Mouse (Mus musculus) cerebellum, adult 11-12 months (tissue): Measurements from ENCODE around the gene Noxa1.
A peak's percentile ranks its signal among the peaks of the same experiment; 100 is the strongest.

Experiments
- DNase-seq: peaks from one replicate; pipeline ENCODE4 v3.0.0; 2022

Gene Noxa1

DNA sequence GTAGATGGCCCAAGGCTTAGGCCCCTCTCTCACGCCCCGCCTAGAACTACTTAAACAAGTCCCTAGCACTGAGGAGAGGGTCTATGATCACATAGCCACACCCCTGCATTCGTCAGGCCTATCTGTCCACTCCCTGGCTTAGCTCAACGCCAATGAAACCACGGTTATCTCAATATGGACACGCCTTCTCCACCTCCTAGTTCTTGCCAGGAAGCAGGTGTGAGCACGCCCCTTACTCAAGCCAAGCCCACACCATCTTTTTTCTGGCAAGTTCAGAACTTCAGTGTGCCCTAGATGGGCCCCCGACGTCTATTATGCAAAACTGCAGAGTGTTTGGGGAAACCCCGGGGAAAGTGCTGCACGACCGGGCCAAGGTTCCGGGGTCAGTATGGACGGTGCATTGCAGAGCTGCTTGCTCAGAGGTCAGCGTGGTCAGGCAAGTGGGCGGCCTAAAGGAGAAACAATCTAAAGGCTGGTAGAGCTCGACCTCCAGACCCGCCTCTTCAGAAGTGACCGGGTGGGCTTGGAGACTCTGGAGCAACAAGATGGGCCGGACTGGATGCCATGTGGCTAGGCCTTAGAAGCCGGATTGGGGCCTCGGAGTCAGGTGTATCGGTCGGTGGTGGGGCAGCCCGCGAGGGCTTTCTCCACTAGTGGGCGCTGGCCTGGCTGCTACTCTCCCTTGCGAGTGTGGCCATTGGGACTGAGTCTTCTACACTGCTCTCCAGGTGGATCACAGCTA, at the start of gene Noxa1:
Noxa1 (minus strand) TSS at position 41 of the 742 bp plus-strand sequence.
- no peak for DNase-seq

DNA sequence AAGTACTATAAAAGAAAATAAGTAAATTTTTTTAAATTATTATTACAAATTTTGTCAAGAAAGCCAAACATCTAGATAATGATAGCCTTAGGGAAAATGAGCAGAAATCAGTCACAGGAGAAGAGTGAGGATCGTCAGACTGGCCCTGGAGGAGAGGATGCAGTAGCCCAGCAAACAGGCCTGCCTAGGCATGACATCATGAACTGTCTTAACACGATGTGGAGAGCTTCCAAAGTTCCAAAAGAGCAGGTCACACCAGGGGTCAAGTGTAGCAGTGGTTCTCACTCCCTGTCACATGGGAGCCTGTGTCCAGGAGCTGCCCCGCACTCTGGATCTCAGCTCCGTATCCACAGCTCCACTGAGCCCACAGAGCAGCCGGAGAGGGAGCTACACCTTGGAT, 47.0 kb upstream of the Noxa1 start:
- no peak for DNase-seq

DNA sequence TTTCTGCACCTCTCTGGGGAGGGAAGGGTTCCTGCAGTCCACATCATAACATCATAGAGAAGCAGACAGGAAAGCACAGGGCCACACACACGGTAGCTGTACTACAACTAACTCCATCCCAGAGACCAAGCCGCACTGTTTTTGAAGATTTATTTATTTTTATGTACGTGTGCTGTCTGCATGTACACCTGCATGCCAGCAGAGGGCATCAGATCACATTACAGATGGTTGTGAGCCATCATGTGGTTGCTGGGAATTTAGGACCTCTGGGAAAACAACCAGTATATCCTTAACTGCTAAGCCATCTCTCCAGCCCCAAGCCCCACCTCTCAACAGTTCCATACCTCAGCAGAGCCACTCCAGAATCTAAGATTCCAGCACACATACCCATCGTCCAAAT, 46.2 kb upstream of the Noxa1 start:
- no peak for DNase-seq

DNA sequence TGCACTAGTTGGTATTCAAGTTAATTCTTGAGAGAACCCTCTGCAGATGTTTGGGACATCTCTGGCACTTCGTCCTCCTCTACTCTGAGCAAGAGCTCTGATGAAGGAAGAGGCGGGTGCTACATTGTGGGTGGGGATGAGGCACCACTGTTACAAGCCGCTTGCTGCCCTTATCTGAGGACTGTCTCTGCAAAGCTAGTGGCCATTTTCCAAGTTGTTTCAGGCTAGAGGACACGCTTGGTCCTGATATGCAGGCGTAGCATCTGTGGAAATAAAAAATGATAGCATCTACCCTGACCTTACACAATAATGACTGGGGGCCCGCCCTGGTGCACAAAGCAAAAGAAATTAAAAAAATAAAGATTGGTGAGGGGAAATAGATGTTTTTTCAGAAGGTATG, 42.9 kb upstream of the Noxa1 start:
- no peak for DNase-seq

DNA sequence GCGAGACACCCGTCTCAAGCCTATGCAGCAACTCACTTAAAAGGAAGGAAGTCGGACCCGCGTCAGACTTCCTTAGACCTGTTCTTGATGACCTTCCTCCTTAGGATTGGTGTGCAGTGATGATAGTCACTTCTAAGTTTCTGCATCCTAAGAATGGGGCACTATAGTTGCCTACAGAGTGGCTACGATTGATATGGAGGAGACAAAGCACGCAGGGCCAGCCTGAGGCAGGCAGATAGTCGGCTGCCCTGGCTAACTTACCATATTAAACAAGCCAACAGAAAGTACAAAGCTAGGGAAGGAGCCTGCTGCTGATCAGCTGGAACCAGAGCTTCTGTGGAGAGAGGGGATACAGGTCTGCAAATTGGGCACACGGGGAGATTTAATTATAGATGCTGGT, 36.7 kb upstream of the Noxa1 start:
- DNase-seq = no peak

DNA sequence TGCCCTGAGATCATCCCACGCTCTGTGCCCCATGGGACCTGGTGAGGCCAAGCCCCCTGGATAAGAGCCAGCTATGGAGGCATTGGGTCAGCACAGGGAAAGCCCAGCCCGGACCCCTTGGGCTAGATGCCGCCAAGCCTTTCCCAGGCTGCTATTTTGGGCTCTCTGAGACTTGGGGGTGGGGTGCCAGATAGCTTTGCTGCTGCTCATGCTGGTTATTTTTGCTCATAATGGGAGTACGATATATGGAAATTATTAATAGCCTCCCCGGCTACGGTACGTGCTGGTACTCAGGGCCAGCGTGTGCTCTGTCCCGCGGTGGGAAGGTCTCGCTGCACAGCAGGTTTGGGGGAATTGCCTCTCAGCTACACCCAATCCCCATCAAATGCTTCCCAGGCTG, 33.1 kb upstream of the Noxa1 start:
- no peak for DNase-seq

DNA sequence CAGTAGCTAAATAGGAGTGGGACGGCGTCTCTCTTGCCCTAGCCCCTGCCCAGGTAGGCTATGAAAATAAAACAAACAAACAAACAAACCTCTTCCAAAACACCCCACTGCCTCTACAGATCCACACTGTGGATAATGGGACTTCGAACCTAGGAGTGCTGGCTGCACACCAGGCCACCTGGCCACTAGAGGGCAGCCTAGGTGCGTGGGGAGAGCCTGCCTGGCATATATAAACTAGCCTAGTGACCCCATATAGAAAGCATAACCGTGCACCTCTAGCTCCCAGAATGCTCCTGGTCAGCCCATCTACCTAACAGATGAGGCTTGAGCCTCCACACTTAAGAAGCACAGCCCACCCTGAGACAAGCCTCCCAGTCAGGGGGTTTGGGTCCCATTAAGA, 32.3 kb upstream of the Noxa1 start:
- peak; percentile 12 for DNase-seq

DNA sequence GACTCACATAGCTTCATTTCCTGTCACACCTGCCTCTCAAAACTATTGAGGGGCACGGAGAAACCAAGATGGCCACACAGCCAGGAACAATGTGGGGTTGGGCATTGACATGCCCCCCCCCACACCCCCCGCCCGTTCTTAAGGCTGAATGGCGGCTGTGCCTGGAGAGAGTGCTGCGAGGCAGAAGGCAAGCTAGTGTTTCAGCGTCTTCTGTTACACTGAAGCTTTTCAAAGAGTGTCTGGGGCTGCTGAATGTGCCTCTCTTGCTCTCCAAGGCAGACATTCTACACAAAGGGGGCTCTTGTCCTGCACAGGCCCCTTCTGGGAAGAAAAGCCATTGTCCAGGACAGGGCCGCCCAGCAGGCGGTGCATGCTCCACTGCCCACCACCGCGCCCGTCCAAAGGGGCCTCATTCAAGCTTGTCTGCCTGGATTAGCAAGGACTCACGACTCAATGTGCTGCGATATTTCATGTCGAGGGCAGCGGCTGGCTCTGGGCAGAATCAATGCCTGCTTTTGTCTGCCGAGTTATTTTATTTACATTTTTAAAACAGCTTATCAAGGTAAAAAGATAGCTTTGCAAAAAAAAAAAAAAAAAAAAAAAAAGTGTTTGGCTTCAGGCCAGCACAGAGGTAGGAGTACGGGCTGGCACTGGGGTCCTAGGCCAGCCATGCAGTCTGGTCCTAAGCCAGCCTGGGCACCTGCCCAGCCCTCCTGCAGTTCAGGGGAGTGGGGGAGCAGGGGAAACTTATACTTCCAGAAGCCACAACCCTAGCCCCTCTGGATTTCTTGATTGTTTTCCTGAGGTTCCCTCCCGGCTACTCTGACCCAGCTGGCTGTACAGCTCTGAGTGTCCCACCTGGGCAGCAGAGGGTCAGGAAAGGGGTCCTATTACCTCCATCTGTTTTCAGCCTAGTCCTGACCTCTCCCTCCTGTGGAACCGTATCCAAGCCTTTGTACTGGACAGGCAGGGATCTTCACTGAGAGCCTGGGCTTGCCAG, 31.4 kb upstream of the Noxa1 start:
- DNase-seq = peak; percentile 9

DNA sequence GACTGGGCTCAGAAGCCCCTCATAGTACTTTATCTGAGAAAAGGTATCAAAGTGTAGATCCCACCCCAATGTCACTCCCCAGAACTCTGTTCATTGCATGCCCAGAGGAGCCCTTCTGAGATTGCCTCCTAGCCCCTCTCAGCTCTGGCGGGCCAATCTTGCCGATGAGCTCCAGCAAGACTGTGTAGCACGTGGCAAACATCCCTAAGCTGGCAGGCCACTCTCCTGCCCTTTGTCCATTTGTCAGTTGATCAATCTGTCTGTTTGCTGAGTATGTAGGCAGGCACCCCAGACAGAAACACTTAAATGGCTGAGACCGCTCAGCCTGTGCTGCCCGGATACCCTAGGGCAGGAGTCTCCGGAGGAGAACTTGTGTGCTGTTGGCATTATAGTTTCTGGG, 30.2 kb upstream of the Noxa1 start:
- DNase-seq = no peak

DNA sequence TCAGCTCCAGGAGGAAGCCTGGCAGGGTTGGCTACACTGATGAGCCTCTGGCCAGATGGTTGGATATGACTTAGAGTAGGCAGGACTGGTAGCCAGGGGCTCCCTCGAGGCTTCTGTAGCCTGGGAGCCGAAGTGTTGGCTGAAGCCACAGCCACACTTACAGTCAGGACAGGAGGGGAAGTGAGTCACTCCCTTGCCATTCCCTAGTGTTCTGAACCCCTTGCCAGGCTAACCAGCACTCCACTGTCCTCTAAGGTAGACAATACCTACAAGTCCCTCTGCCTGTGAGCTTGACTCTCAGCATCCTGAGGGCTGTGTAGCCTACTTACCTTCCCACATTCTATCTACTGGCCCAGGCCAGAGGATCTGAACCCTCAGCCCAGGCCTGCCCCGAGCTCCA, 29.5 kb upstream of the Noxa1 start:
- no peak for DNase-seq

DNA sequence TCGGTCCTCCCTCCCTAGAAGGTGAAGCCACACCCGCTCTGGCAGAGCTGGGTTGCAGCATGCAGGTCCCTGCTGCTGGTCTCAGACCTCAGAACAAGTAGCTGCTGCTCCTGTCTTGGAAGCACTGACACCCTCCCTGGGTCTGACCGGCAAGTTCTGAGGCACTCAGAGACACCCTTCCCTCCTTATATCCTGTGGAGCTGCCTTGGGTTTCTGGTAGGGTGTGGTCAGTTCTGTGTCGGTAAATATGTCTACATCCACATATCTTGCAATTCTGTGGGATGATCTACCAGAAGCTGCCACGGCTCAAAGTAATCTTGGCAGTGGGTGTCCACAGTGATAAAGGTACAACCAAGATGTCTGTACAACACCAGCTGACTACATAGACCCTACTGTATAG, 28.6 kb upstream of the Noxa1 start:
- DNase-seq = no peak

DNA sequence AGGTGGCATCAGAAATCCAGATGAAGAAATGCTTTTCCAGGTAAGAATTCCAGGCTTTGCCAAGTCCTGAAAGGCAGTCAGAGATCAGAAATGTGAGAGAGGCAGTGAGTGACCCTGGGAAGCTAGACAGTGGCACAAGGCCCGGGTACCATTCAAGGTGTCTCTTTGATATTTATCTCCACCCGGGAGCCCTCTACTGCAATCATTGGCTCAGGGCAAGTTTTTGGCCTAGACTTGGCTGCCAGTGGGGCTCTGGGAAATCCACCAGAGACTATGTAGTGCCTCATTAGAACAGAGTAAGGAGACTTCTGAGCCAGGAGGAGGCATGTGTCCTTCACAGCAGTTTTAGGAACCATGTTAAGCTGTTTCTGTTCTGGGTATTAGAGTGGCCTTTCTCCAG, 27.7 kb upstream of the Noxa1 start:
- no peak for DNase-seq

DNA sequence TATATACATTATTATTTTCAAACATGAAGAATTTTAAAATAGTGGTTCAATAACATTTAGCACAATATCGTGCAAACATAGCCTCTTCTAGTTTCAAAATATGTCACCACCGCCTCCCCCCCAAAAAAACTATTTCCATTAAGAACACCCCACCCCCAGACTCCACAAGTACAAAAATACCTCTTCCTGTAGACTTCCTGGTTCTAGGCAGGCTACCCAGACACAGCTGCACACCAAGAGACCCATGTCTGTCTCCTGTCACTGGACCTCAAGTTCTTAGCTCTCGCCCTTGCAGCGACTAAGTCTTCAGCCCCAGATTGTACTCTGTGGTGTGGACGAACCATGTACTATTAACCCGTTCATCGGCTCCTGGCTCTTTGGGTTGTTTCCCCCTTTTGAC, 26.0 kb upstream of the Noxa1 start:
- DNase-seq = no peak

DNA sequence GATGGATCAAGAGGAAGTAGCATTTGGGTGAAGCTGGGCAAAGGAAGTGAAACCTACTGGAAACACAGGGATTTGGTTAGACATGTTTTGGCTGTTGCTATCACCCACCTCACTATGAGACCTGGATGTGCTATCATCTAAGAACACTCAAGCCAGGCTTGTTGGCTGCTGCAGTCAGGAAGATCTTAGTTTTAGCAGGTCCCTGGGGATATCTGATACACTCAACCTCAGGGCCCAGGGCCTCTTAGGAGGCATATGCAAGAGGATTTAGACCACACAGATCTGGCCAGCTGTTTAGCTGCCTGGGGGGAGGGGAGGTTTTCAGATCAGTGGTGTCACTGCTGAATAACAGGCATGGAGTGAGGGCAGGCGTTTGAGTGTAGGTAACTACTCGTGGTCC, 20.5 kb upstream of the Noxa1 start:
- DNase-seq = no peak

DNA sequence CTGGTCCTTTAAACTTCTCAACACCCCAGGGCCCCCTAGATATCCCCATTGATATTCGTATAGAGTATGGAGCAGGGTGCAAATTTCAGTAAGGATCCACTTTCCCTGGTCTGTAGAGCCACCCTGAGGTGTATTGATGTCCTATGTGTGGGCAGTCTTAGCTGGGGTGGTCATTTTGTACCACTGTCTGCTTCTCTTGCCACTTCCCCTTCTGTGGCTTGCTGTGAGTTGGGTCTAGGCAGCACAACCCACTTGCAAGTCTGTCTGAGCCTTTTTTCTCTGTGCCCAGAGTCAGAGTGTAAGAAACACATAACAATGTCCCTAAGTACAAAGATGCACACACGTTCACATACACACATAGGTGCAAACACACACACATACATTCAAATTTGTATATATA, 19.4 kb upstream of the Noxa1 start:
- no peak for DNase-seq

DNA sequence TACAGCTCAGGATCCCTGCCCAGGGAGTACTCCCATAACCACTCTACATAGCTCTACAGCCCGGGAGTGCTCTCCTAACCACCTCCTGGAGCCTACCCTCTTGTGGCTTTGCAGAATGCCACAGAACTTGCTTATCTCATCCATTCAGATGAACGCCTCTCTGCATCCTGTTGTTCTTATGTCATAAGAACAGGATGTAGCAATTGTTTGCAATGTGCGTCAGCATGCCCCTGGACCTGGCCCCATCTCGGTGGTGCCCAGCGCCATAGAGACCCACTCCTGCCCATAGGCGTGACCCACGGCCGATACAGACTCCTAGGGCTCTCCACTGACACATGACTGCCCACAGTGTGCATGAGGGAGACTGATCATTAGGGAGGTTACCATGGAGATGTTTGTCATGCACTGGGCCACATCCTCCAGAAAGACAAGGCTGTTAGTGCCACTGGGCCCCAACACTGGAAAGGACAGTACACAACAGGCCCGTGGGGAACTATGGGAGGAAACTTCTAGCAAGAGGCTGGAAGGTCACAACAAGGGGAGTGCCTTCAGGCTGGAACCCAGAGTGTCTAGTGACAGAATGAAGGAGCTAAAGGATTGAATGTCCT, 16.3 kb upstream of the Noxa1 start:
- DNase-seq = no peak

DNA sequence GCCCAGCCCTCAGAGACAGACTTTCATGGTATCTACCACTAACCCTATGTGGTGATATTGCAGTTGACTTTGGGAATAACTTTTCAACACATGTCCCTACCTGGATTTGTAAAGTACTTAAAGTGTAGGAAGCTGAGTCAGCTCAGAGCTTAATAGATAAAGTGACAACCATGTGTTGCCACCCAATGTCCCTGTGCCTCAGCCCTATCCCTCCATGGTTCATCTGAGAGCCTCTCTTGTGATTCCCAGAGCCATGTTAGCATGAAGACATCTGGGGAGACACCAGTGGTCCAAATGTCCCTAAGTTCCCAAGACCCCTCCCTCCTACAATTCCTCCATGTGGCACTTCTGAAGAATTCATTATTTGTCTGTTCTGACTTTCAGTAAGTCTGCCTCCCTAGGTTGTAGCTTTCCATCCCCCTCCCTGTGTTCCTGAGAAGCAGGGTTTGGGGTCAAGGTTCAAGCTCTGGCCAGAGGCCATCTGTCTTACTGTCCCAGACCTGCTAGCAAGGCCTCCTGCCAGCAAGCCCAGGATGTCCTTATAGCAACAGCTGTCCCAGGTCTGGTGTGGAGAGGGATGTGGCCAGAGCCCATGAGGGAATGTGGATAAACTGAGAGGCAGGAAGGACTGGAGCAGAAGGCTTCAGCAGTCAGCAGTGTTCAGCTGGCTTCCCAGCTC, 15.7 kb upstream of the Noxa1 start:
- no peak for DNase-seq

DNA sequence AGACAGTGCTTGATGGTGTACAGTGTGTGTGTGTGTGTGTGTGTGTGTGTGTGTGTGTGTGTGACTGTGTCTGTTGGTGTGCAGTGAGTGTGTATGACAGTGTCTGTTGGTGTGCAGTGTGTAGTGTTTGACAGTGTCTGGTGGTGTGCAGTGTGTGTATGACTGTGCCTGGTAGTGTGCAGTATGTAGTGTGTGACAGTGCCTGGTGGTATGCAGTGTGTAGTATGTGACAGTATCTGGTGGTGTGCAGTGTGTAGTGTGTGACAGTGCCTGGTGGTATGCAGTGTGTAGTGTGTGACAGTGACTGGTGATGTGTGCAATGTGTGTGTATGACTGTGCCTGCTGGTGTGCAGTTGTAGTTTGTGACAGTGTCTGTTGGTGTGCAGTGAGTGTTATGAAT, 14.5 kb upstream of the Noxa1 start:
- no peak for DNase-seq

DNA sequence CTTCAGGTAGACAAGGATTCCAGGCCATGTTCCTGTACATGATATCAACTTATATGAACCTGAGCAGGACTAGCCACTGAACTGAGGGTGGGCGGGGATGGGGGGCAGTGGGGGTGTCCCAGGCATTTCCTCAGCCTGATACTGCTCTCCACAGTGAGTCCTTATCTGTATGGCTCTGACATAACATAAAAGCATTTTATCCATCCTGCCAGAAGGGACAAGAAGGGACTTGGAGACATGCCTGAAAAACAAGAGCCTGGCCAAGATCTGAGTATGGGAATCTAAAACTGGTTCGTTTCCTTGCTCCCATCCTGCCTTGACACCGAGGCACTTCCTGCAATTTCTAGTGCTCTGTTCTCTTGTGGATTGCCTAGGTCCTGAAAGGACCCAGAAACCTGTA, 11.1 kb upstream of the Noxa1 start:
- no peak for DNase-seq

DNA sequence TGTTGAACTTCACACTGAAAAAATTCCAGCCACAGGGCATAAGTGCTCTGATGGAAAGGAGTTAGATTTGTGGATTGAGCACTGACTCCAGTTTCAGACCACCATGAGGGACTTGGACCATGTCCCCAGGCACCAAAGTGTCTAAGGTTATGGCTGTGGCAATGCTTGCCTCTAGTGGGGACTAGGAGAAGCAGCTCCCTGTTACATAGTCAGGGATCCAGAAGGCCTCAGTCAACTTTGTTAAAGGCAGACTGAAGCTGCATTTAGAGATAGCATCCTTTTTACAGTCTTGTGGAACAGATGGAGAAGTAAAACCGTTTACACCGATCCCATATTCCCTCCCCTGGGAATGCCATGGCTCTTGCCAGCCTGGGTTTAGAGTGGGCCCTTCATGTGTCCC, 9.2 kb upstream of the Noxa1 start:
- no peak for DNase-seq

DNA sequence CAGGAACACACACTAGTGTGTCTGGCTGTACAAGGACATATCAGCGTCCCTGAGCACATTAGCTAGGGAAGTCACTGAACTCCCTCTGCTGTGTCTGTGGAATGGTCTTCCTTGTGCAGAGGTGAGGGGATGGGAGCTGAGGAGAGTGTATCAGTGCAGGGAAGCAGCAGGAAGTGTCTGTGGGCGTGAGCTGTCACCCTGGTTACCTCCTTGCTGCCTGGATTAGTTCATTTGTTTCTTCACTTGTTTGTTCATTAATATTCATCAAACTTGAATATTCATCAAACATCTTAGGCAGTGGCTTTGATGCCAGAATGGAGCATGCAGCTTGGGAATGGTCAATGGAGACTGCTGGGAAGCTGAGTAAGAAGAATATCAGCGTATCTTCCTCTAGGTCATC, 4.8 kb upstream of the Noxa1 start:
- DNase-seq = no peak

DNA sequence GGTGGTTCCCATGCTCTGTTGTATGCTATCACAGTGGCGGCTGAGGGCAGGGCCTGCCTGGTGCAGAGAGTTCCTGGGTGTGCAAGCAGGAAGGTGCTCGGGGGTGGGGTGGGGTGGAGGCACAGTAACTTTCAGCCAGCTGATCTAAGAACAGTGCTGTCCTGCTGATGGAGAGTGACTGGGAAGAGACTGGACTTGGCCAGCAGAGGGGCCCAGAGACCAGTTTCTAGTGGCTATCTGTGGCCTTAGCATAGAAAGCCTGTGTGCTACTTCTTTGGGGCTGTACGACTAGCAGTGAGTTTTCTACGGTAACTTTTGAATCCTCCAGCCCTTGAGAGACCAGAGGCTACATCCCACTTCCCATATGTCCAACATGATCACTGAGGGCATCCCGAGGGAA, 4.0 kb upstream of the Noxa1 start:
- DNase-seq = no peak

DNA sequence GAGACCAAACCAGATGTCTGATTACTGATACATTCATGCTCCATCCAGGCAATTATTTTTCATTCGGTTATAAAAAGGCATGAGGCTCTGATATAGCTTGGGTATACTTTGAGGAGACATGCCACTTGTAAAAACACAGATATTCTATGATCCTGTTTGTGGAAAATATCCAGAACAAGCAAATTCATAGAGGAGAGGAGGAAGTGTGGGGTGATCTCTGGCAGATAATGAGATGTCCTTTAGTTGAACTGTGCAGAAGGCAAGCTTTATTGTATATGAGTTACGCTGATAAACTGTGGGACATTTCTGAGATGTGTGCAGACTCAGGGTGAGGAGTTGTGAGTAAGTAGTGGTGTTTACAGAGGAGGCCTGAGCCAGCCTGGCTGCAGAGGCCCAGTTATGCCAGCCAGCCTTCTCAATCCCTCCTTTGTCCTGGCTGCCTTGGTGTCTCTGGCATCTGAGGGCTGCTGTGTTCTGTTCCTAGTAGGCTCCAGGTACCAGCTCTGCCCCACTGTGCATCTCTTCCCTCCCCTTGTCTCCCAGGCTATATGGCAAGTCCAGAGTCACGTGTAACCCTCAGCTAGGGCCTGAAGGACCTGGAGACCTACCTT, 3.2 kb upstream of the Noxa1 start:
- no peak for DNase-seq
